Mouse (Mus musculus) heart, postnatal 0 days (tissue): ENCODE measurements around the gene Ntn1. TPM values are rescaled to one million over a fixed set of nuclear protein-coding genes. Genes with fewer than 3 reads are reported as not detected.
A peak's percentile ranks its signal among the peaks of the same experiment; 100 is the strongest.

Source experiments
- ATAC-seq: fragments of 200-750 bp; cut with Nextera tagmentation; 2 replicates; pipeline ENCODE4 v1.8.0; 2017; ENCODE audit warnings: low read depth, moderate number of reproducible peaks, moderate library complexity; ENCODE audit not compliant: insufficient read depth
- DNase-seq: peaks from one replicate; pipeline ENCODE4 v3.0.0-alpha.2; 2016; ENCODE audit warnings: low spot score
- H3K27ac ChIP-seq: fragments of 300-500 bp; sonication (generic); 2 replicates; pipeline ENCODE4 v1.5.1; 2014; ENCODE audit warnings: low read depth, mild to moderate bottlenecking
- H3K27me3 ChIP-seq: fragments of 300-500 bp; sonication (generic); 2 replicates; pipeline ENCODE4 v1.6.1; 2014; ENCODE audit warnings: low read length, mixed read lengths; ENCODE audit not compliant: control insufficient read depth, insufficient read depth
- H3K36me3 ChIP-seq: fragments of 300-500 bp; sonication (generic); replicated peaks from 2 replicates; pipeline ENCODE4 v1.6.1; 2014; ENCODE audit warnings: low read length, mixed read lengths; ENCODE audit not compliant: control insufficient read depth, insufficient read depth
- H3K4me1 ChIP-seq: fragments of 300-500 bp; sonication (generic); 2 replicates; pipeline ENCODE4 v1.6.1; 2014; ENCODE audit warnings: antibody characterized with exemption; ENCODE audit not compliant: control insufficient read depth, insufficient read depth
- H3K4me2 ChIP-seq: fragments of 300-500 bp; sonication (generic); 2 replicates; pipeline ENCODE4 v1.6.1; 2014; ENCODE audit warnings: low read depth, mild to moderate bottlenecking, low read length, moderate library complexity
- H3K4me3 ChIP-seq: fragments of 300-500 bp; sonication (generic); 2 replicates; pipeline ENCODE4 v1.5.1; 2014; ENCODE audit warnings: low read depth, low read length
- H3K9ac ChIP-seq: fragments of 300-500 bp; sonication (generic); replicated peaks from 2 replicates; pipeline ENCODE4 v1.6.1; 2014; ENCODE audit warnings: low read depth, low read length, mixed read lengths
- H3K9me3 ChIP-seq: fragments of 300-500 bp; sonication (generic); replicated peaks from 2 replicates; pipeline ENCODE4 v1.6.1; 2016; ENCODE audit warnings: low read length; ENCODE audit not compliant: control insufficient read depth
- CTCF ChIP-seq: IDR thresholded peaks from 2 replicates; pipeline ENCODE4 v1.5.1; 2016; ENCODE audit warnings: antibody characterized with exemption, control low read depth, low read depth
- EP300 ChIP-seq: IDR thresholded peaks from 2 replicates; pipeline ENCODE4 v1.6.1; 2016; ENCODE audit warnings: antibody characterized with exemption, low read depth
- WGBS: fragments of 180-500 bp; shearing (Covaris S2); extraction: QIAGEN DNeasy Blood & Tissue Kit; methylation state at CpG from one replicate; pipeline ENCODE4 v1.1.7; 2014; 5-methylcytosine and 5-hydroxymethylcytosine counted together
- polyA plus RNA-seq: library from polyadenylated mRNA; unstranded; fragments of >200 nt; fragmentation: Nextera tagmentation; extraction: Ambion mirVana; gene quantifications from 2 replicates; pipeline ENCODE4 v1.2.1, GENCODE M21; 2015
- total RNA-seq: library from RNA; depleted of rRNA; stranded (reverse); fragments of >200 nt; gene quantifications from 2 replicates; pipeline ENCODE4 v1.2.3, GENCODE M21; 2014; ENCODE audit warnings: low replicate concordance

Gene Ntn1
- total and polyA plus RNA-seq, 2 experiments from 2014 or later = 24.8 to 117 TPM

DNA sequence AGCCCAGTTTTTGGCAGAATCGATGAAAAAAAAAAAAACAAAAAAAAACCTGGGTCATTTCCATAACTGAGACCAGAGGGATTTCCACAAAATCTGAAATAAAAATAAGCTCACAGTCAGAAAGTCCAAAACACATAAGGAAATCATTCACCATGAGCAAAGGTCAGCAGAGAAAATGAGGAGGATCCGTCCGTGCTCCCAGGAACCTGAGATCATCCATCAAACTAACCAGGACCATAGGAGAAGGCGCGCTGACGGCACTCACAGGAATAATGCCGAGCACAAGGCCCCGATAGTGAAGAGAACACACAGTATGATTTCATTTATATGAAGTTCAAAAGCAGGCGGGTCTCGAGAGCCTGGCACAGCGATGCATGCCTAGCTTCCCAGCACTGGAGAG lies 29.0 kb downstream of the Ntn1 start:
- no peak overlapping the region for H3K27ac ChIP-seq
- TF ChIP-seq CTCF = no peak
- TF ChIP-seq EP300 = no peak
- peaks cover 10% of the 10 kb centered on the region; the same call in 1 of the 2 replicates for H3K36me3 ChIP-seq
- WGBS = 86% methylated on average over 11 of the region's 11 CpGs
- no peak overlapping the region for H3K4me3 ChIP-seq
- DNase-seq (no peak), ATAC-seq (no peak)
- no peak overlapping the region for H3K9ac ChIP-seq
- no peak overlapping the region for H3K4me2 ChIP-seq
- H3K4me1 ChIP-seq = peaks cover 20% of the 10 kb centered on the region; the same call in 1 of the 2 replicates
- H3K9me3 ChIP-seq = no peaks in the 10 kb centered on the region
- H3K27me3 ChIP-seq = no peaks in the 10 kb centered on the region

DNA sequence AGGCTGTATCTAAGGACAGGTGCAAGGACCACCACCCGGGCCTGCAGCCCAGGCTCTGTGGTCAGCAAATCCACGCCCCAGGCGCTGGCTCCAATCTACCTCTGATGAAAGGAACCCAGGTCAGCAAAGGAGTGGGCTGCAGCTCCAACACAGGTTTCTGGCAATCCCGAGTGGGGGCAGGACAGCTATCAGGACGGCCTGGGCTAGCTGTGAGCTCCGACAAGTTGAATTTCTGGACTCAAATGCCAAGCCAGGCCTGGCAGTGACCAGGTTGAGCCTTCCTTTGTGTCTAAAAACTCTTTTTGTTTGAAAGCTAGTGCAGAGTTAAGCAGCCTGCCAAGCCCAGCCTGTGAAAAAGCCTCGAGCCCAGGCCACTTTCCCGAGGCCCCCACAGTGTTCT lies 43.7 kb downstream of the Ntn1 start:
- Histone ChIP-seq H3K4me2 (no peak overlapping the region), H3K9me3 (no peaks in the 10 kb centered on the region), H3K36me3 (no peaks in the 10 kb centered on the region), H3K27ac (no peak overlapping the region), H3K27me3 (no peaks in the 10 kb centered on the region), H3K4me3 (no peak overlapping the region), H3K9ac (no peak overlapping the region), H3K4me1 (peaks cover 8% of the 10 kb centered on the region)
- TF ChIP-seq CTCF = no peak
- no peak for DNase-seq
- no peak for ATAC-seq
- WGBS = 77% methylated on average over 8 of the region's 8 CpGs

DNA sequence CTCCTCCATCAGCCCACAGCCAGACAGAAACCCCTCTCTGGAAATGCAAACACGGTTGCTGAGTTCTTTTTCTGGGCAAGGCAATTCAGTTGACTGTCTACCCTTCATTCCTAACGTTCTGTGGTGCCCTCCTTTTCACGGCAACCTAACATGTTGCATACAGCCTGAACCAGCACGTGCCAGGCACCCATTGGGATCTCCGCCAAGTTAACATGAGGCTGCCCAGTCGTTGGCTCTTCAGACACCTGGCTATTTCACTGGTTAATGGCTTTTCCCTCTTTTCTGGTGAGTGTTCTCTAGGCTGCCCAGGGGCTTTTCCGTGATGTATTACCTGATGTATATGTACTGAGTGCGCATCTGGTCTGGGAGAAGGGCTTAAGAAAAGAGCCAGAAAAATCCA lies 45.1 kb downstream of the Ntn1 start:
- no peaks in the 10 kb centered on the region for H3K27me3 ChIP-seq
- no peak overlapping the region for H3K4me2 ChIP-seq
- WGBS = 54% methylated on average over 8 of the region's 8 CpGs
- H3K9ac ChIP-seq = no peak overlapping the region
- H3K9me3 ChIP-seq = no peaks in the 10 kb centered on the region
- H3K36me3 ChIP-seq = no peaks in the 10 kb centered on the region
- ATAC-seq = no peak
- no peak for TF ChIP-seq EP300
- no peak for TF ChIP-seq CTCF
- H3K4me3 ChIP-seq = no peak overlapping the region
- H3K4me1 ChIP-seq = peaks cover 14% of the 10 kb centered on the region
- DNase-seq = no peak
- no peak overlapping the region for H3K27ac ChIP-seq

DNA sequence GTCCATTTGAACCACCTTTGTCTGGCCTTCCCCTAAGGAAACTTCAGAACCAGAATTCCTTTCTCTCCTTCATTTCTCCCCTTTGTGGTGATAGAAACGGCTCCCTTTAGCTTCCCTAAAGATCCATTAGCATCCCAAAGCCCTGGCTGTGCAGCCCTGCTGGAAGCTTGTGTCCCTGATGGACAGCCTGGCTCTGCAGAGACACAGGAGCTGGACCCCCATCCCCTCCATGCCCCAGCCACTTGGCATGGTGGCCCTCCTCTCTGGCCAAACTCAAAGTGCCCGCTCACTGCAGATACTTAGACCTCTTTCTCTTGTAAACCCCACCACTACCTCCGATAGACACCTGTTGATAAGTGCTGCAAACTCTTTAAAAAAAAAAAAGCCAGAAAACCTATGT lies 45.8 kb downstream of the Ntn1 start:
- no peak overlapping the region for H3K9ac ChIP-seq
- WGBS = 72% methylated on average over 3 of the region's 3 CpGs

DNA sequence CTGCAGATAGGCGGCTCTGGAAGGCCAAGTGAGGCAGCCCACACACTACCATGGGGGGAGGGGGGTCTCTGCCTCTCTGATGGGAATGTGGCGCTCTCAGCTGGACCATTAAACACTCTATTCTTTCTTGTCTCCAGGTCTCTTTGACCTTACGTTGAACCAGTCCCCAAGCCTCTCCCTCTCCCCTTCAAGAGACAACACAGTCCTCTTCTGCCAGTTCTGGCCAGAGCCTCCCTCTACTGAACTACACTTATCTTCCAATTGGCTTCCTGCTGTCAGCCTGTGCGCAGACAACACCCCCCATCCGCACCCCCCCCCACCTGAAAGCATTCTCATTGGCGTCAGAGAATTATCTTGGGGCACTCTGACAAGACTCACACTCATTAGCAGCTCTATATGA lies 48.4 kb downstream of the Ntn1 start:
- H3K9ac ChIP-seq = no peak overlapping the region
- DNase-seq (peak; percentile 32), ATAC-seq (peak; percentile 79)
- no peak overlapping the region for H3K27ac ChIP-seq
- no peaks in the 10 kb centered on the region for H3K27me3 ChIP-seq
- H3K4me3 ChIP-seq = no peak overlapping the region
- no peaks in the 10 kb centered on the region for H3K36me3 ChIP-seq
- 27% methylated on average over 6 of the region's 6 CpGs for WGBS
- no peak overlapping the region for H3K4me2 ChIP-seq
- H3K4me1 ChIP-seq = peaks cover 14% of the 10 kb centered on the region
- TF ChIP-seq EP300 = no peak
- TF ChIP-seq CTCF = no peak
- no peaks in the 10 kb centered on the region for H3K9me3 ChIP-seq

More for the DNA sequence above, 45.8 kb downstream of the Ntn1 start:
- Histone ChIP-seq H3K4me1 (peaks cover 14% of the 10 kb centered on the region), H3K27ac (no peak overlapping the region), H3K27me3 (no peaks in the 10 kb centered on the region), H3K9me3 (no peaks in the 10 kb centered on the region), H3K4me3 (no peak overlapping the region), H3K4me2 (no peak overlapping the region), H3K36me3 (no peaks in the 10 kb centered on the region)
- TF ChIP-seq EP300 = no peak
- no peak for TF ChIP-seq CTCF
- ATAC-seq = no peak
- DNase-seq = no peak

DNA sequence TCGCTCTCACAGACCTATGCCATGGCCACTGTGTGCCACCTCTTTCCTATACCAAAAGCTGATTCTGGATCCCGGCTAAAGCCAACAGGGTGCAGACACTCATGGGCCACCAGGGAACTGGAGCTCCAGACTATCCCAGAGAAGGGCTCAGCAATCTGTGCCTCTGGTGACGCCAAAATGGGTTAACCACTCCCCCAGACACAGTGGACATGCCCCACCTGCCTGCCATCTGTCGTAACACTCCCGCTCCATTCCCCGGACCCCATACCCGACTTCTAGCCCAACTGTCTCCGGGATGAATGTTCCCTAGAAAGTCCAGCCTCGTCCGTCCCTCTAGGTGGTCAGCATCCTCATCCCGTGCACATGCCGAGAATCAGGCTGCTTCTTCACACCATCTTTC lies 51.8 kb downstream of the Ntn1 start:
- Histone ChIP-seq H3K27ac (no peak overlapping the region), H3K4me3 (no peak overlapping the region), H3K9me3 (no peaks in the 10 kb centered on the region), H3K9ac (no peak overlapping the region), H3K36me3 (no peaks in the 10 kb centered on the region), H3K4me2 (no peak overlapping the region), H3K4me1 (peaks cover 23% of the 10 kb centered on the region), H3K27me3 (no peaks in the 10 kb centered on the region)
- ATAC-seq (no peak), DNase-seq (no peak)
- 88% methylated on average over 12 of the region's 12 CpGs for WGBS
- no peak for TF ChIP-seq EP300
